Mouse (Mus musculus): ENCODE data around the gene Mast4. TPM values are rescaled to one million over a fixed set of nuclear protein-coding genes. Genes with fewer than 3 reads are reported as not detected.

Gene Mast4
- polyA plus RNA-seq, 1 experiment from 2014 or later: 19.5 TPM

DNA sequence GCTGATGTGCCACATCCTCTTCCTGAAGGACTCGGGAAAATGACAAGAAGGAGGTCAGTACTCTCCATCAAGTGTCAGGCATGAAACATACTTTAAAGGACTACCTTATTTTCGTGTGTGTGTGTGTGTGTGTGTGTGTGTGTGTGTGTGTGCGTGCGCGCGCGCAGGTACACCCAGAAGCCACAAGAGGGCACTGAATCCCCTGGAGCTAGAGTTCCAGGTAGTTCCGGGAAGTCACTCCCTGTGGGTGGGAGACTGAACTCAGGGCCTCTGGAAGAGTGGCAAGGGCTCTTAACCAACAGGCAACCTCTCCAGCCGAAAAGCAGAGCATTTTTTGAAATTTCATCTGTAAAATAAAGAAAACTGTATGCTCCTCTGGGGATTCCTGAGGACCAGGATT, 152.5 kb downstream of the Mast4 start:
- no peak overlapping the region for H3K27ac ChIP-seq (ENCODE audit: low read depth, low read length)
- no peak overlapping the region for H3K4me3 ChIP-seq (ENCODE audit: low read depth, low read length)
- ATAC-seq (ENCODE audit: insufficient read depth, low FRiP score, low TSS enrichment) (no peak), DNase-seq (ENCODE audit: low spot score) (no peak)
- no peaks in the 10 kb centered on the region for H3K36me3 ChIP-seq (ENCODE audit: control insufficient read depth, insufficient read depth, low read length)
- H3K4me2 ChIP-seq (ENCODE audit: low read depth): no peak overlapping the region
- H3K9ac ChIP-seq (ENCODE audit: low read length): no peak overlapping the region
- H3K4me1 ChIP-seq (ENCODE audit: control insufficient read depth, insufficient read depth, low read length): no peaks in the 10 kb centered on the region
- no peaks in the 10 kb centered on the region for H3K27me3 ChIP-seq (ENCODE audit: control insufficient read depth, insufficient read depth, low read length)
- no peaks in the 10 kb centered on the region for H3K9me3 ChIP-seq (ENCODE audit: control insufficient read depth, low read length)
- 97% methylated on average over 9 of the region's 9 CpGs for WGBS

GRCm38 (mm10) chr13:103176871-103177270, 157.4 kb downstream of the Mast4 start:
- H3K4me2 ChIP-seq (ENCODE audit: low read depth): no peak overlapping the region
- H3K27me3 ChIP-seq (ENCODE audit: control insufficient read depth, insufficient read depth, low read length): no peaks in the 10 kb centered on the region
- no peak overlapping the region for H3K9ac ChIP-seq (ENCODE audit: low read length)
- H3K27ac ChIP-seq (ENCODE audit: low read depth, low read length): no peak overlapping the region
- no peaks in the 10 kb centered on the region for H3K9me3 ChIP-seq (ENCODE audit: control insufficient read depth, low read length)
- whole genome bisulfite sequencing: 49% methylated on average over 7 of the region's 7 CpGs
- DNase-seq (ENCODE audit: low spot score) (no peak), ATAC-seq (ENCODE audit: insufficient read depth, low FRiP score, low TSS enrichment) (no peak)
- H3K4me1 ChIP-seq (ENCODE audit: control insufficient read depth, insufficient read depth, low read length): no peaks in the 10 kb centered on the region
- H3K4me3 ChIP-seq (ENCODE audit: low read depth, low read length): no peak overlapping the region
- no peaks in the 10 kb centered on the region for H3K36me3 ChIP-seq (ENCODE audit: control insufficient read depth, insufficient read depth, low read length)

DNA sequence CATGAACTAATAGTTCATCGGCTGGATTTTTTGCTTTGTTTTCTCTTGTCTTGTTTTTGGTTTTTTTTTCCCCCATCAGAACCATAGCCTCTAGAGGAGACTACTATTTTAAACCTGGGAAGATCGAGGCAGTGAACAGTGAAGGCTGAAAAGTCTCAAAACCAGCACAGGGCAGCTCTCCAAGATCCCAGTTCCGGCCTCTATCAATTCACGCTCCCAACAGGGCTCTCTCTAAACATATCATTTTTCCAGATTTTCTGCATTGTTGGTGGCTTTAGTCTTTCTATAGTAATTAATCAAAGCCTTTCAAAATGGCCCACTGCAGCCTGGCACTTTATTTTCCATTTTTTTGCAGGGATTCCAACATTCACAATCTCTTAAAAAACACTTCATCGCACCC, 159.9 kb downstream of the Mast4 start:
- no peak for DNase-seq (ENCODE audit: low spot score)
- Histone ChIP-seq H3K27me3 (ENCODE audit: control insufficient read depth, insufficient read depth, low read length) (no peaks in the 10 kb centered on the region), H3K4me3 (ENCODE audit: low read depth, low read length) (no peak overlapping the region), H3K36me3 (ENCODE audit: control insufficient read depth, insufficient read depth, low read length) (no peaks in the 10 kb centered on the region), H3K9me3 (ENCODE audit: control insufficient read depth, low read length) (no peaks in the 10 kb centered on the region), H3K27ac (ENCODE audit: low read depth, low read length) (no peak overlapping the region), H3K9ac (ENCODE audit: low read length) (no peak overlapping the region), H3K4me2 (ENCODE audit: low read depth) (no peak overlapping the region), H3K4me1 (ENCODE audit: control insufficient read depth, insufficient read depth, low read length) (no peaks in the 10 kb centered on the region)
- no peak for ATAC-seq (ENCODE audit: insufficient read depth, low FRiP score, low TSS enrichment)
- 85% methylated on average over 5 of the region's 5 CpGs for WGBS

- no peak for ATAC-seq (ENCODE audit: insufficient read depth, low FRiP score, low TSS enrichment)
- no peaks in the 10 kb centered on the region for H3K9me3 ChIP-seq (ENCODE audit: control insufficient read depth, low read length)
- H3K4me2 ChIP-seq (ENCODE audit: low read depth): no peak overlapping the region
- peak; percentile 64 for DNase-seq (ENCODE audit: low spot score)
- H3K4me3 ChIP-seq (ENCODE audit: low read depth, low read length): no peak overlapping the region
- H3K27ac ChIP-seq (ENCODE audit: low read depth, low read length): no peak overlapping the region
- 34% methylated on average over 7 of the region's 7 CpGs for WGBS
- no peaks in the 10 kb centered on the region for H3K4me1 ChIP-seq (ENCODE audit: control insufficient read depth, insufficient read depth, low read length)
- no peak overlapping the region for H3K9ac ChIP-seq (ENCODE audit: low read length)
- H3K27me3 ChIP-seq (ENCODE audit: control insufficient read depth, insufficient read depth, low read length): no peaks in the 10 kb centered on the region
- no peaks in the 10 kb centered on the region for H3K36me3 ChIP-seq (ENCODE audit: control insufficient read depth, insufficient read depth, low read length)
These were observed 160.6 kb downstream of the Mast4 start for GRCm38 (mm10) chr13:103173545-103174182.

GRCm38 (mm10) chr13:103151944-103152343, 182.4 kb downstream of the Mast4 start:
- no peaks in the 10 kb centered on the region for H3K9me3 ChIP-seq (ENCODE audit: control insufficient read depth, low read length)
- H3K4me3 ChIP-seq (ENCODE audit: low read depth, low read length): no peak overlapping the region
- ATAC-seq (ENCODE audit: insufficient read depth, low FRiP score, low TSS enrichment) (no peak), DNase-seq (ENCODE audit: low spot score) (no peak)
- no peaks in the 10 kb centered on the region for H3K36me3 ChIP-seq (ENCODE audit: control insufficient read depth, insufficient read depth, low read length)
- H3K4me2 ChIP-seq (ENCODE audit: low read depth): no peak overlapping the region
- H3K9ac ChIP-seq (ENCODE audit: low read length): no peak overlapping the region
- H3K4me1 ChIP-seq (ENCODE audit: control insufficient read depth, insufficient read depth, low read length): 0 out of 2 replicates have a peak, but pooled peaks cover 2% of the 10 kb centered on the region
- H3K27me3 ChIP-seq (ENCODE audit: control insufficient read depth, insufficient read depth, low read length): no peaks in the 10 kb centered on the region
- WGBS: 89% methylated on average over 8 of the region's 8 CpGs
- no peak overlapping the region for H3K27ac ChIP-seq (ENCODE audit: low read depth, low read length)

DNA sequence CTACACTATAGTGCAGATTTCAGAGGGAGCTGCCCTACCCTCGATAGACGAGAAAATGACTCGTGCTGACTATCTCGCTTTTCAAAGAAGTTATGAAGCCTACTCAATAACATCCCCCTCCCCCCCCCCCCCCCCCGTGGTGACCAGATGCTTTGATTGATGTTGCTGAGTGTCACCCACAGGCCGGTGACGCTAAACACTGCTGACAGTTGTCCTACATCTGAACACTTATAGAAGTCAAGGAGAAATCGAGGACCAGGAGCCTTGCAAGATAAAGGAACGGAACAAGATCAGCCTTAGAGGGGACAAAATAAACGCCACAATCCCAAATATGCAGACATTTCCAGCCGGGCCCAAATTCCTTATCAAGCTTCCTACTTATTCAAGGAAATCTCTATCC, 183.1 kb downstream of the Mast4 start:
- 53% methylated on average over 10 of the region's 11 CpGs for WGBS
- Histone ChIP-seq H3K4me2 (ENCODE audit: low read depth) (no peak overlapping the region), H3K4me1 (ENCODE audit: control insufficient read depth, insufficient read depth, low read length) (0 out of 2 replicates have a peak, but pooled peaks cover 2% of the 10 kb centered on the region), H3K27me3 (ENCODE audit: control insufficient read depth, insufficient read depth, low read length) (no peaks in the 10 kb centered on the region), H3K36me3 (ENCODE audit: control insufficient read depth, insufficient read depth, low read length) (no peaks in the 10 kb centered on the region), H3K9me3 (ENCODE audit: control insufficient read depth, low read length) (no peaks in the 10 kb centered on the region), H3K9ac (ENCODE audit: low read length) (no peak overlapping the region), H3K4me3 (ENCODE audit: low read depth, low read length) (no peak overlapping the region), H3K27ac (ENCODE audit: low read depth, low read length) (no peak overlapping the region)
- ATAC-seq (ENCODE audit: insufficient read depth, low FRiP score, low TSS enrichment) (no peak), DNase-seq (ENCODE audit: low spot score) (no peak)

DNA sequence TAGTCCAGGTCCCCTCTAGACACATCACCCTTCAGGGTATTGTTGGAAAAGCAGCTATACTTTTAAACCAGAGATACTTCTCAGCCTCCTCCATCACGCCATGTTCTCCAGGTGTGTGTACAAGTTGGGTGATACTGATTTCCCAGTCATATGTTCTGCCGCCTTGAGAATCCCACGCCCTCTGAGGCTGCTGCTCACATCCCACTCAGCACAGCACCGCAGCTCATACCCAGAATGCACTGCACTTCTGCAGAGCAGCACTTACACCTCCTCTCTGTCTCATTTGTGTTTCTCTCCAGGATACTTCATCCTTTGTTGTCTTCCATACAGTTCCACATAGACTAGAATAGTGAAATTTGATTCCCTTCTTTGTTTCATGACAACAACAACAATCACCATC, 183.6 kb downstream of the Mast4 start:
- WGBS: 72% methylated on average over 4 of the region's 4 CpGs
- H3K9ac ChIP-seq (ENCODE audit: low read length): no peak overlapping the region
- 0 out of 2 replicates have a peak, but pooled peaks cover 1% of the 10 kb centered on the region for H3K4me1 ChIP-seq (ENCODE audit: control insufficient read depth, insufficient read depth, low read length)
- H3K4me2 ChIP-seq (ENCODE audit: low read depth): no peak overlapping the region
- H3K27me3 ChIP-seq (ENCODE audit: control insufficient read depth, insufficient read depth, low read length): no peaks in the 10 kb centered on the region
- DNase-seq (ENCODE audit: low spot score) (no peak), ATAC-seq (ENCODE audit: insufficient read depth, low FRiP score, low TSS enrichment) (no peak)
- H3K9me3 ChIP-seq (ENCODE audit: control insufficient read depth, low read length): no peaks in the 10 kb centered on the region
- no peak overlapping the region for H3K4me3 ChIP-seq (ENCODE audit: low read depth, low read length)
- H3K36me3 ChIP-seq (ENCODE audit: control insufficient read depth, insufficient read depth, low read length): no peaks in the 10 kb centered on the region
- H3K27ac ChIP-seq (ENCODE audit: low read depth, low read length): no peak overlapping the region

- H3K9ac ChIP-seq (ENCODE audit: low read length): no peak overlapping the region
- ATAC-seq (ENCODE audit: insufficient read depth, low FRiP score, low TSS enrichment): no peak
- no peak overlapping the region for H3K27ac ChIP-seq (ENCODE audit: low read depth, low read length)
- H3K4me2 ChIP-seq (ENCODE audit: low read depth): no peak overlapping the region
- no peaks in the 10 kb centered on the region for H3K4me1 ChIP-seq (ENCODE audit: control insufficient read depth, insufficient read depth, low read length)
- WGBS: 88% methylated on average over 7 of the region's 7 CpGs
- no peaks in the 10 kb centered on the region for H3K9me3 ChIP-seq (ENCODE audit: control insufficient read depth, low read length)
- H3K36me3 ChIP-seq (ENCODE audit: control insufficient read depth, insufficient read depth, low read length): no peaks in the 10 kb centered on the region
- no peak overlapping the region for H3K4me3 ChIP-seq (ENCODE audit: low read depth, low read length)
- DNase-seq (ENCODE audit: low spot score): no peak
- H3K27me3 ChIP-seq (ENCODE audit: control insufficient read depth, insufficient read depth, low read length): no peaks in the 10 kb centered on the region
These were observed 184.9 kb downstream of the Mast4 start for GRCm38 (mm10) chr13:103149415-103149814.

- no peak overlapping the region for H3K4me2 ChIP-seq (ENCODE audit: low read depth)
- no peak overlapping the region for H3K4me3 ChIP-seq (ENCODE audit: low read depth, low read length)
- H3K27me3 ChIP-seq (ENCODE audit: control insufficient read depth, insufficient read depth, low read length): no peaks in the 10 kb centered on the region
- H3K9me3 ChIP-seq (ENCODE audit: control insufficient read depth, low read length): no peaks in the 10 kb centered on the region
- H3K36me3 ChIP-seq (ENCODE audit: control insufficient read depth, insufficient read depth, low read length): no peaks in the 10 kb centered on the region
- DNase-seq (ENCODE audit: low spot score) (no peak), ATAC-seq (ENCODE audit: insufficient read depth, low FRiP score, low TSS enrichment) (no peak)
- no peaks in the 10 kb centered on the region for H3K4me1 ChIP-seq (ENCODE audit: control insufficient read depth, insufficient read depth, low read length)
- H3K9ac ChIP-seq (ENCODE audit: low read length): no peak overlapping the region
- 70% methylated on average over 5 of the region's 5 CpGs for WGBS
- no peak overlapping the region for H3K27ac ChIP-seq (ENCODE audit: low read depth, low read length)
These were observed 190.0 kb downstream of the Mast4 start for GRCm38 (mm10) chr13:103144343-103144742.
